Mouse (Mus musculus): ENCODE measurements around the gene Ccdc125. TPM values are rescaled to one million over a fixed set of nuclear protein-coding genes. Genes with fewer than 3 reads are reported as not detected.
A peak's percentile ranks its signal among the peaks of the same experiment; 100 is the strongest.
"Not testable (repeated sequence)": the region's sequence is repeated elsewhere in the genome, so short reads cannot be mapped to it uniquely, and the experiment has no call there.

Ccdc125 gene
- total RNA-seq, 1 experiment from 2014 or later: 9.2 TPM

- no peak for ATAC-seq (replicated peaks; ENCODE audit: low read depth, poor library complexity, severe bottlenecking)
Measured at GRCm38 (mm10) chr13:100706206-100706605, 36.7 kb downstream of the Ccdc125 start.

- no peak for ATAC-seq (replicated peaks; ENCODE audit: low read depth, poor library complexity, severe bottlenecking)
Measured at GRCm38 (mm10) chr13:100715467-100715866, 46.0 kb downstream of the Ccdc125 start.

- ATAC-seq (replicated peaks; ENCODE audit: low read depth, poor library complexity, severe bottlenecking): no peak
Measured at GRCm38 (mm10) chr13:100721656-100722055, 52.1 kb downstream of the Ccdc125 start.

- no peak for ATAC-seq (replicated peaks; ENCODE audit: low read depth, poor library complexity, severe bottlenecking)
Measured at GRCm38 (mm10) chr13:100724051-100724754, 54.7 kb downstream of the Ccdc125 start.

- peak; percentile 47; the same call in 1 of the 2 replicates for ATAC-seq (replicated peaks; ENCODE audit: low read depth, poor library complexity, severe bottlenecking)
Measured at GRCm38 (mm10) chr13:100725194-100725593, 55.7 kb downstream of the Ccdc125 start.

GRCm38 (mm10) chr13:100728086-100728485 lies 58.6 kb downstream of the Ccdc125 start:
- ATAC-seq (replicated peaks; ENCODE audit: low read depth, poor library complexity, severe bottlenecking): no peak

- ATAC-seq (replicated peaks; ENCODE audit: low read depth, poor library complexity, severe bottlenecking): not testable (repeated sequence)
Measured at GRCm38 (mm10) chr13:100728530-100728929, 59.0 kb downstream of the Ccdc125 start.

GRCm38 (mm10) chr13:100730153-100730860 lies 60.8 kb downstream of the Ccdc125 start:
- peak; percentile 36; the same call in 1 of the 2 replicates for ATAC-seq (replicated peaks; ENCODE audit: low read depth, poor library complexity, severe bottlenecking)

GRCm38 (mm10) chr13:100730861-100731176 lies 61.3 kb downstream of the Ccdc125 start, which contains the start of gene Cdk7:
Gene Cdk7, minus strand, starts transcription at chr13:100730939.
- peak; percentile 98 for ATAC-seq (replicated peaks; ENCODE audit: low read depth, poor library complexity, severe bottlenecking)

GRCm38 (mm10) chr13:100731462-100732046 lies 62.0 kb downstream of the Ccdc125 start:
- not testable (repeated sequence) for ATAC-seq (replicated peaks; ENCODE audit: low read depth, poor library complexity, severe bottlenecking)

- no peak for ATAC-seq (replicated peaks; ENCODE audit: low read depth, poor library complexity, severe bottlenecking)
Measured at GRCm38 (mm10) chr13:100732756-100733155, 63.2 kb downstream of the Ccdc125 start.

- no peak for ATAC-seq (replicated peaks; ENCODE audit: low read depth, poor library complexity, severe bottlenecking)
Measured at GRCm38 (mm10) chr13:100742831-100743230, 73.3 kb downstream of the Ccdc125 start.

- ATAC-seq (replicated peaks; ENCODE audit: low read depth, poor library complexity, severe bottlenecking): peak; percentile 49
Measured at GRCm38 (mm10) chr13:100743346-100744035, 74.0 kb downstream of the Ccdc125 start.

- ATAC-seq (replicated peaks; ENCODE audit: low read depth, poor library complexity, severe bottlenecking): peak; percentile 90
Measured at GRCm38 (mm10) chr13:100744036-100744744, 74.7 kb downstream of the Ccdc125 start, which contains the start of gene Mrps36. Gene Mrps36, minus strand, starts transcription at chr13:100744659.

GRCm38 (mm10) chr13:100746090-100746489 lies 76.6 kb downstream of the Ccdc125 start:
- no peak for ATAC-seq (replicated peaks; ENCODE audit: low read depth, poor library complexity, severe bottlenecking)

Other genes with a start within 250 kb of the Ccdc125 start
- gene Naip1, start 216.8 kb upstream of the Ccdc125 start, total RNA-seq (2017): not detected in 2 replicates
- gene Gtf2h2, start 177.1 kb upstream of the Ccdc125 start, total RNA-seq (2017): 54.2 and 85.3 TPM in 2 replicates
- gene Ocln, start 117.0 kb upstream of the Ccdc125 start, total RNA-seq (2017): not detected in 2 replicates
- 1.4 and 1.7 TPM in 2 replicates for gene Marveld2, start 52.7 kb upstream of the Ccdc125 start, total RNA-seq (2017)
- gene Ak6, start 18.7 kb upstream of the Ccdc125 start, total RNA-seq (2017): 290 and 309 TPM in 2 replicates
- gene Rad17, start 18.7 kb upstream of the Ccdc125 start, total RNA-seq (2017): 35.2 and 46.3 TPM in 2 replicates
- gene Taf9, start 18.1 kb upstream of the Ccdc125 start, total RNA-seq (2017): 25.9 and 47.9 TPM in 2 replicates
- 44.8 and 46.2 TPM in 2 replicates for gene Cdk7, start 61.2 kb downstream of the Ccdc125 start, total RNA-seq (2017)
- 59.3 and 61.7 TPM in 2 replicates for gene Mrps36, start 74.9 kb downstream of the Ccdc125 start, total RNA-seq (2017)
- 60.8 and 70.5 TPM in 2 replicates for gene Cenph, start 106.2 kb downstream of the Ccdc125 start, total RNA-seq (2017)
- 152 and 167 TPM in 2 replicates for gene Ccnb1, start 116.9 kb downstream of the Ccdc125 start, total RNA-seq (2017)
- 72.3 and 119 TPM in 2 replicates for gene Slc30a5, start 163.7 kb downstream of the Ccdc125 start, total RNA-seq (2017)